Mouse (Mus musculus) Patski (cell line): Measurements from ENCODE around the gene Echs1. TPM values are rescaled to one million over a fixed set of nuclear protein-coding genes. Genes with fewer than 3 reads are reported as not detected.
A peak's percentile ranks its signal among the peaks of the same experiment; 100 is the strongest.

ENCODE experiments used
- ATAC-seq: fragments of 100-300 bp; one replicate; pipeline ENCODE4 v1.8.0; 2021
- CTCF ChIA-PET: fragments of 350-600 bp; sonication (Branson Sonifier 250); formaldehyde crosslinking; loops from one replicate; lab custom pipeline; 2022; ENCODE audit warnings: inconsistent platforms; lab: Charles Lee
- POLR2A ChIA-PET: fragments of 350-600 bp; sonication (Branson Sonifier 250); formaldehyde crosslinking; loops from one replicate; lab custom pipeline; 2022; ENCODE audit warnings: antibody characterized with exemption, inconsistent platforms; lab: Charles Lee
- DNase-seq: peaks from one replicate; pipeline ENCODE4 v3.0.0-alpha.2; 2011; ENCODE audit warnings: low read depth, low spot score
- H3K27me3 ChIP-seq: fragments of 371-371 bp; one replicate; pipeline ENCODE4 v1.5.1; 2021
- CTCF ChIP-seq: fragments of 100-300 bp; IDR thresholded peaks from one replicate; pipeline ENCODE4 v1.5.1; 2021
- in situ Hi-C: fragments of 300-500 bp; cut with MboI; formaldehyde crosslinking; loops from 3 replicates; pipeline ENCODE4 v1.11.1; 2018; ENCODE audit warnings: low pct_unique_long_range_greater_than_20kb, mixed read lengths
- polyA plus RNA-seq: library from polyadenylated mRNA; unstranded; gene quantifications from one replicate; pipeline ENCODE4 v1.2.3, GENCODE M21; 2021

Echs1 gene
- polyA plus RNA-seq, 1 experiment from 2014 or later: 170 TPM

DNA sequence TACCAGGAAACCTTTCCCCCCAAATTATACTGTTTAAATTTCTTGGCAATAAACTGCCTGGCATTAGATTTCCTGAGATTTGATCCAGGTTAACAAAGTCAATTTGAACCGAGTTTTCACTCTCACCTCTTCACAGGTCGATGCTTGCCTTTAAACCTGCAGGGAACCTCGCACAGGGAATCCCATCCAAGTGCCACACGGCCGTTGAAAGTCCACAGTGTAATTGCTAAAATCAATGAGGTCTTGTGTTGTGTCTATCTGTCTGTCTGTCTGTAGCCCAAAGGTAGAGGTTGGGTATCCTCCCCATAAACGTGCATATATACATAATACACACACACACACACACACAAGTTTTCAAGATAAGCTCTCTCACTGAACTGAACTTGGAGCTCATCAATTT is 48.9 kb downstream of the Echs1 start:
- DNase-seq (no peak), ATAC-seq (no peak)
- peaks cover 9% of the 10 kb centered on the region for H3K27me3 ChIP-seq
- ChIA-PET POLR2A (interaction anchor here (0.6 kb wide), 1 partner anchor 61 kb away, joined by 3 read pairs; no protein-coding TSS in a partner anchor), CTCF (no interaction called here)
- in situ Hi-C loops: loop anchor here (5.0 to 10.0 kb wide), 4 partner anchors 75 to 423 kb away; no protein-coding TSS in a partner anchor
- TF ChIP-seq CTCF: no peak

DNA sequence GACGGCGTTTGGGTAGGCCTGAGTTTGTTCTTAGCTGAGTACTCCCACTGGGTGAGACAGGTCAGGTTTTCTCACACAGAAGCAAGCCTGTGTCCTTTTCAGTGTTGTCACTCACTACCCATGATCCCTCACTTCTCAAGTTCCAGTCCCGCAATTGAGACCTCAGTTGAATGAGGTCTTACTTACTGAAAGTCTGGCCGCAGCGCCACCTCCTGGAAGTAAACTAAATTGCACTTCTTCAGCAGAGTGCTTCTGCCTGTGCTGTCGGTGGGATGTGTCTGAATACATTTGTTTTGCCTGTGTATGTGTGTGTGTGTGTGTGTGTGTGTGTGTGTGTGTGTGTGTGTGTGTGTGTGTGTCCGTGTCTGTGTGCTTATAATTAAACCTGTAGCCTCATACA is 53.2 kb downstream of the Echs1 start:
- in situ Hi-C loops: loop anchor here (10.0 kb wide), 1 partner anchor 418 kb away; no protein-coding TSS in a partner anchor
- ChIA-PET CTCF (interaction anchor here (0.6 to 1.1 kb wide), 5 partner anchors 10 to 93 kb away, joined by 3 to 7 read pairs (median 3); no protein-coding TSS in a partner anchor), POLR2A (interaction anchor here (0.6 to 0.7 kb wide), 2 partner anchors 67 to 141 kb away, joined by 3 to 4 read pairs; no protein-coding TSS in a partner anchor)
- peaks cover 12% of the 10 kb centered on the region for H3K27me3 ChIP-seq
- ATAC-seq (no peak), DNase-seq (no peak)
- TF ChIP-seq CTCF: peak; percentile 76

DNA sequence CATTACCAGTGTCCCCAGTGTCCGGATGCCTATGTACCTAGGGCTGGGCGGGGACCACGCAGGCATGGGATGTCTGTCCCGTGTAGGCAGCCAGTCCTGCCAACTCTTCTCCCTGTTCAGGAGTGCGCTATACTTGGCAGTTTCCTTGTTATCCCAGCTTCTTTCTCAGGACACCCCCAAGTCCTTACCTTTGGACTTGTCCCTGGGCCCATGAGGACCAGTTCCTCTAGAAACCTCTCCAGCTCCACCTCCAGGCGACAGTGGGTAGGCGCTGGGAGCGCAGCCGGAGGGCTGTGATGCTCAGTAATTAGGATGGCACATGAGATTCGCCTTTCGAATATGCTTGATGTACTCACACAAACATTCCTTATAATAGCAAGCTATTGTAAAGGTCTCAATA is 54.0 kb downstream of the Echs1 start:
- TF ChIP-seq CTCF: peak; percentile 44
- peaks cover 12% of the 10 kb centered on the region for H3K27me3 ChIP-seq
- POLR2A ChIA-PET: no interaction called here
- ATAC-seq (no peak), DNase-seq (no peak)
- in situ Hi-C loops: loop anchor here (10.0 kb wide), 1 partner anchor 418 kb away; no protein-coding TSS in a partner anchor
- CTCF ChIA-PET: interaction anchor here (1.0 to 1.1 kb wide), 2 partner anchors 16 to 92 kb away, joined by 3 to 7 read pairs; no protein-coding TSS in a partner anchor

DNA sequence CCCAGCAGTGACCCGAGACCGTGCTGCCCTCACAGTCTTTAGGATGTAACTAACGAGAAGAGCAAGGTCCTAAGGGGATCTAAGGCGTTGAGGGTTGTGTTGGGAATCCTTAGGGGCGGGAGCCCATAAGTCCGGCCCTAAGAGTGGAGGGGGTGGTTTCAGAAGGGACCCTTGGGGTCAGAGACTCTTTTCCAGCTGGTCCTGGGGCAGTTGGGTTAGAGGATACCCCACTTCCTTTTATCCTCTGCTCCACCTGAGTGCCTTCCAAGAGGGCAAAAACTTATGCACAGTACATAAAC is 54.5 kb downstream of the Echs1 start:
- ATAC-seq: no peak
- CTCF ChIA-PET: interaction anchor here (1.1 kb wide), 1 partner anchor 92 kb away, joined by 7 read pairs; no protein-coding TSS in a partner anchor

DNA sequence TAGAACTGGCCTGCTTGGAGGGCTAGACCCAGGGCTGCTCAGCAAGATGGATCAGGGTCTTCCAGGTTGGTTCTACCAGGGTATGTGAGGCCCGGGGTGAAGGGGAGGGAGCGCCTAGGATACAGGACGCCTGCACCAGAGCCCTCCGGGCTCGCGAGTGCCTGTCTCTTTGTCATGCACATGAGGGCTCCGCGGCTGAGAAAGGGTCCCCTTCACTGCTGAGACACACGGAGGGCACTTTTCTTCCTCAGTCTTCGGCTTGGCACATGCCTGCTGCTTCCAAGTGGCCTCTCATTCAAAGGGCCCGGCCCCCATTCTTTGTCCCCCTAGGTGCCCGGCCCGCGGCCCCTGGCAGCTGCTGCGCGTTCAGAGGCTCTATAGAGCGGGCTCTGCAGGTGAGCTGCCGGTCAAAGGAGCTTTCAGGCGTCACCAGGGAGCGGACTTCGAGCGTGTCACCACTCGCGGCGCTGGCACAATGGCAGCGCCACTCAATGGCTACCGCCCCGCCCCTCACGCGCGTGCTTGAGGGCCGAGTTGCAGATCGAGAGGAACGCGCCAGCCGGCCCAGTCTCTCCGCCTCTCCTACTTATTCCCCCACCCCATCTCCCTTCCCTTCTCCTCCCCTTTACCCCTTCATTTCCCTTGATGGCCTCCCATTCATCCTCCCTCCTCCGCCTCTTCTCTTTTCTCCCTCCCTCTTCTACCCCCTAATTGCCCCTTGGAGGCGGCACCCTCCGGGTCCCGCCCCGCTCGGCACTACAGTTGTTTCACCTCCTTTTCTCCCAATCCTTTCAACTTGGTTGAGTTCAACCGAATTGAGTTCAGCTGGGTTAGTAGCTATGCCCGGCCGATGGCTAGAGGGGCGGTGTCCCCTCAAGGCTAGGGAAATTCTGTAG is 55.1 kb downstream of the Echs1 start:
- DNase-seq (no peak), ATAC-seq (no peak)
- no peak for TF ChIP-seq CTCF
- CTCF ChIA-PET: no interaction called here
- peaks cover 12% of the 10 kb centered on the region for H3K27me3 ChIP-seq
- POLR2A ChIA-PET: no interaction called here
- in situ Hi-C loops: loop anchor here (10.0 kb wide), 1 partner anchor 416 kb away; no protein-coding TSS in a partner anchor

More for the DNA sequence above, 54.5 kb downstream of the Echs1 start:
- in situ Hi-C loops: loop anchor here (10.0 kb wide), 1 partner anchor 417 kb away; no protein-coding TSS in a partner anchor
- no peak for TF ChIP-seq CTCF
- H3K27me3 ChIP-seq: peaks cover 12% of the 10 kb centered on the region
- DNase-seq: no peak
- POLR2A ChIA-PET: no interaction called here

DNA sequence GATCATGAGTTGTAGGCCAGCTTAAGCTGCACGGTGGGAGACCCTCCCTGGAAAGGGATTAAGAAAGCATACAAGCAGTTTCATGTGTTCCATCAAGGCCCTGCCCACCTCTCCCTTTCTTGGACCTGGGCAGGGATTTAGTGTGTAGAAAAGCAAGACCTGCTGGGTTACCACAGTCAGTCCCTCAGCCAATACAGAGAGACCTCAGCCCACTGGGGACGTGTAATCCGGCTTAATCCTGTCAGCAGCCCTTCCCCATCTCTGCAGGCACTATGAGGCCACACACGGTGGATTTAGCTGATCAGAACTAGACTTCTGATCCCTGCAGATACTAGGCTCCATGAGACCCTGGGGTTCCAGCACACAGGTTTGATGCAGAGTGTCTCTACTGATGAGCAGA is 56.7 kb downstream of the Echs1 start:
- in situ Hi-C loops: no loop called here
- CTCF ChIA-PET: no interaction called here
- POLR2A ChIA-PET: no interaction called here
- H3K27me3 ChIP-seq: peaks cover 12% of the 10 kb centered on the region
- DNase-seq: no peak
- no peak for ATAC-seq
- TF ChIP-seq CTCF: no peak

DNA sequence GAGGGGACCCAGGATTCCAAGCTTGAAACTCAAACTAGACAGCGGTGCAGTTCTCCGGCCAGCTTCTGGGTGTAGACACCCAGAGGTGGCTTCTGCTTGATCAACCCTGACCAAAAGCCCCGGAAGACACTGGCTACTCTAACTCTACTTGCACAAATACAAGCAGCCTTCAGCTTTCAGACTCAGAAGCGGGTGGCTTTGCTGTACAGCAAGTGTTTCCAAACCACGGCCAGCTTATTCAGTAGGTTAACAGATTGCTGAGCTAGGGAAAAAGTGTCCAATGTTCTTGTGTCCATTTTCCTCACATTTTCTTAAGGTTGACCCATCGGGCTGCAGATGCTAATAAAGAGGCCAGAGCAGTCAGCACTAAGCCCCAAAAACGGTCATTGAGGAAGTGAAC is 57.7 kb downstream of the Echs1 start:
- ATAC-seq (no peak), DNase-seq (no peak)
- ChIA-PET CTCF (interaction anchor here (0.8 kb wide), 1 partner anchor 64 kb away, joined by 3 read pairs; no protein-coding TSS in a partner anchor), POLR2A (no interaction called here)
- H3K27me3 ChIP-seq: peaks cover 9% of the 10 kb centered on the region
- no peak for TF ChIP-seq CTCF
- in situ Hi-C loops: no loop called here

DNA sequence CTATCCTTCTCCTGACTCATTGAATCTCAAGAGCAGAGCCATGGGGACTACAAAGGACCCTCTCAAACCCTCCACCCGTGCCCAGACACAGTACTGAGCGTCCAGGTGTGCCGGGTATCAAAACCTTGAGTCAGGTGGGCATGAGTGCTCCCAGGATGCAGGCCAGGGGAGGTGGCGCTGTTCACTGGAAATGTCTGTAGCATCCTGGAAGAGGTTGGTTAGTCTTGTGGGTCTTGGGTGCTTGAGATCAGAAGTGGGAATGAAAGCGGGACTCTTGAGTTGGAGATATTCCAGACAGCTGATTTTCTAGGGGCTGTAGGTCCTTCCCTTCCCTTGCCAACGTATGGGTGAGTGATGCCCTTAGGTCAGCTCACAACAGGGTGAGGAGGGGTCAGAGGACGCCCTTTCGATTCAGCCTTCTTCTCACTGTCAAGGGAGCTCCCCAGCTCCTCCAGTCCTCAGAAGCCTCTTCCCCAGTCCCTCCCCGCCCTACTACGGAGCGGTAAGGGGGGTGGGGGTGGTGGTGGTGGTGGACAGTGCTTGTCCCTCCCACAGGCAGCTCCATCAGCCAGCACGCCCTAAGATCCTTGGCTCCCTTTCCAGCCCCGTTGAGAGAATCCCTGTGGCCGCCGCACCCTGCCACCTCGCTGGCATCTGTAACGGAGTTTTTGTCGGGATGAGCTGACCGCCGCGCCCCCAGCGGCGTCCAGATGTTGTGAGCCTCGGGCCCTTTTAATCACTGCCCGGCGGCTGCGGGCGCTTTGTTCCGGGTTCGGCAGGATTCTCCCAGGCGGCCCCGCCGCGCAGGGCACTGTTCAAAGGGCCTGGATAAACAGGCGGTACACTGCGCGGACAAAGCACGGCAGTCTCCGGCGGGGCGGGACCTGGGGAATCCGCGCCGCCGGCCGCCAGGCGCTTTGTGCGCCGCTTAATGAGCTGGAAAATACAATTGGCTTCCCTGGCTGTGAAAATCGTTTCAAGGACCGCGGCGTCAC is 58.6 kb downstream of the Echs1 start:
- in situ Hi-C loops: no loop called here
- CTCF ChIA-PET: interaction anchor here (0.8 kb wide), 1 partner anchor 63 kb away, joined by 3 read pairs; no protein-coding TSS in a partner anchor
- TF ChIP-seq CTCF: no peak
- peak; percentile 57 for ATAC-seq
- POLR2A ChIA-PET: no interaction called here
- DNase-seq: no peak
- peaks cover 10% of the 10 kb centered on the region for H3K27me3 ChIP-seq

Other genes starting within 250 kb of the Echs1 start
- 0.54 TPM for gene Kndc1, start 221.8 kb downstream of the Echs1 start, polyA plus RNA-seq
- not detected for gene Utf1, start 172.7 kb downstream of the Echs1 start, polyA plus RNA-seq
- 0.18 TPM for gene 6430531B16Rik, start 137.7 kb downstream of the Echs1 start, polyA plus RNA-seq
- 1.4 TPM for gene Adam8, start 123.9 kb downstream of the Echs1 start, polyA plus RNA-seq
- 28.8 TPM for gene Zfp511, start 80.1 kb downstream of the Echs1 start, polyA plus RNA-seq
- 29.2 TPM for gene Tubgcp2, start 79.8 kb downstream of the Echs1 start, polyA plus RNA-seq
- gene Msx3, start 67.4 kb downstream of the Echs1 start, polyA plus RNA-seq: not detected
- gene Caly, start 33.9 kb downstream of the Echs1 start, polyA plus RNA-seq: not detected
- not detected for gene Prap1, start 23.1 kb downstream of the Echs1 start, polyA plus RNA-seq
- 50.1 TPM for gene Fuom, start 14.0 kb downstream of the Echs1 start, polyA plus RNA-seq
- 9.8 TPM for gene Paox, start 677 bp downstream of the Echs1 start, polyA plus RNA-seq
- gene Mtg1, start 21.1 kb upstream of the Echs1 start, polyA plus RNA-seq: 23.2 TPM
- 0.01 TPM for gene Sprn, start 38.4 kb upstream of the Echs1 start, polyA plus RNA-seq
- not detected for gene Olfr522, start 48.3 kb upstream of the Echs1 start, polyA plus RNA-seq
- not detected for gene Olfr523, start 56.7 kb upstream of the Echs1 start, polyA plus RNA-seq
- not detected for gene Olfr524, start 89.5 kb upstream of the Echs1 start, polyA plus RNA-seq
- not detected for gene Cd163l1, start 101.8 kb upstream of the Echs1 start, polyA plus RNA-seq
- gene 5830411N06Rik, start 130.8 kb upstream of the Echs1 start, polyA plus RNA-seq: not detected
- gene Olfr525, start 204.4 kb upstream of the Echs1 start, polyA plus RNA-seq: not detected
- gene Olfr527, start 217.5 kb upstream of the Echs1 start, polyA plus RNA-seq: not detected
- not detected for gene Olfr60, start 245.2 kb upstream of the Echs1 start, polyA plus RNA-seq